Mouse (Mus musculus) midbrain, embryonic 11.5 days (tissue): ENCODE data around the gene Man1c1. TPM values are rescaled to one million over a fixed set of nuclear protein-coding genes. Genes with fewer than 3 reads are reported as not detected.

Source experiments
- ATAC-seq: fragments of 200-750 bp; cut with Nextera tagmentation; 2 replicates; pipeline ENCODE4 v1.8.0; 2017; ENCODE audit warnings: moderate TSS enrichment, moderate library complexity; ENCODE audit not compliant: low FRiP score
- DNase-seq: peaks from one replicate; pipeline ENCODE4 v3.0.0; 2015; ENCODE audit warnings: low spot score; ENCODE audit errors: missing footprints
- H3K27ac ChIP-seq: fragments of 300-500 bp; sonication (generic); 2 replicates; pipeline ENCODE4 v1.5.1; 2014; ENCODE audit warnings: low read depth, low read length
- H3K27me3 ChIP-seq: fragments of 300-500 bp; sonication (generic); 2 replicates; pipeline ENCODE4 v1.6.1; 2014; ENCODE audit warnings: mild to moderate bottlenecking, low read length, moderate library complexity, mixed read lengths; ENCODE audit not compliant: control insufficient read depth, insufficient read depth
- H3K36me3 ChIP-seq: fragments of 300-500 bp; sonication (generic); 2 replicates; pipeline ENCODE4 v1.6.1; 2014; ENCODE audit warnings: mild to moderate bottlenecking, low read length, moderate library complexity, mixed read lengths; ENCODE audit not compliant: control insufficient read depth, insufficient read depth
- H3K4me1 ChIP-seq: fragments of 300-500 bp; sonication (generic); 2 replicates; pipeline ENCODE4 v1.6.1; 2014; ENCODE audit warnings: low read length; ENCODE audit not compliant: control insufficient read depth, insufficient read depth
- H3K4me2 ChIP-seq: fragments of 300-500 bp; sonication (generic); 2 replicates; pipeline ENCODE4 v1.6.1; 2014; ENCODE audit warnings: mild to moderate bottlenecking, moderate library complexity
- H3K4me3 ChIP-seq: fragments of 300-500 bp; sonication (generic); 2 replicates; pipeline ENCODE4 v1.5.1; 2014; ENCODE audit warnings: low read depth, low read length
- H3K9ac ChIP-seq: fragments of 300-500 bp; sonication (generic); 2 replicates; pipeline ENCODE4 v1.6.1; 2014; ENCODE audit warnings: low read length
- H3K9me3 ChIP-seq: fragments of 300-500 bp; sonication (generic); 2 replicates; pipeline ENCODE4 v1.6.1; 2016; ENCODE audit warnings: low read length; ENCODE audit not compliant: control insufficient read depth
- WGBS: fragments of 180-500 bp; shearing (Covaris S2); extraction: QIAGEN DNeasy Blood & Tissue Kit; methylation state at CpG from one replicate; pipeline ENCODE4 v1.1.7; 2014; 5-methylcytosine and 5-hydroxymethylcytosine counted together
- polyA plus RNA-seq: library from polyadenylated mRNA; unstranded; fragments of >200 nt; fragmentation: Nextera tagmentation; extraction: Ambion mirVana; gene quantifications from 2 replicates; pipeline ENCODE4 v1.2.1, GENCODE M21; 2014

Gene Man1c1
- polyA plus RNA-seq, 1 experiment from 2014 or later: 3.2 TPM

GRCm38 (mm10) chr4:134588287-134588686 is 115.8 kb downstream of the Man1c1 start:
- H3K9me3 ChIP-seq: no peaks in the 10 kb centered on the region
- no peaks in the 10 kb centered on the region for H3K27me3 ChIP-seq
- DNase-seq (no peak), ATAC-seq (no peak)
- no peak overlapping the region for H3K4me3 ChIP-seq
- H3K9ac ChIP-seq: no peak overlapping the region
- H3K27ac ChIP-seq: no peak overlapping the region
- WGBS: 88% methylated on average over 9 of the region's 9 CpGs
- no peak overlapping the region for H3K4me2 ChIP-seq
- H3K4me1 ChIP-seq: no peaks in the 10 kb centered on the region
- no peaks in the 10 kb centered on the region for H3K36me3 ChIP-seq

GRCm38 (mm10) chr4:134587636-134588197 is 116.4 kb downstream of the Man1c1 start:
- 75% methylated on average over 11 of the region's 11 CpGs for WGBS
- no peak for ATAC-seq

GRCm38 (mm10) chr4:134586631-134587030 is 117.5 kb downstream of the Man1c1 start:
- Histone ChIP-seq H3K4me3 (no peak overlapping the region), H3K9ac (no peak overlapping the region), H3K36me3 (no peaks in the 10 kb centered on the region), H3K4me2 (no peak overlapping the region), H3K27me3 (no peaks in the 10 kb centered on the region), H3K9me3 (no peaks in the 10 kb centered on the region), H3K27ac (no peak overlapping the region), H3K4me1 (no peaks in the 10 kb centered on the region)
- WGBS: 82% methylated on average over 1 of the region's 1 CpGs
- DNase-seq (no peak), ATAC-seq (no peak)

More at GRCm38 (mm10) chr4:134587636-134588197, 116.4 kb downstream of the Man1c1 start:
- no peak for DNase-seq
- H3K27ac ChIP-seq: no peak overlapping the region
- no peaks in the 10 kb centered on the region for H3K9me3 ChIP-seq
- H3K4me1 ChIP-seq: no peaks in the 10 kb centered on the region
- H3K27me3 ChIP-seq: no peaks in the 10 kb centered on the region
- no peak overlapping the region for H3K4me3 ChIP-seq
- no peaks in the 10 kb centered on the region for H3K36me3 ChIP-seq
- no peak overlapping the region for H3K4me2 ChIP-seq
- no peak overlapping the region for H3K9ac ChIP-seq

- H3K4me3 ChIP-seq: no peak overlapping the region
- no peak overlapping the region for H3K27ac ChIP-seq
- 94% methylated on average over 7 of the region's 7 CpGs for WGBS
- H3K9me3 ChIP-seq: no peaks in the 10 kb centered on the region
- H3K4me1 ChIP-seq: peaks cover 2% of the 10 kb centered on the region; the same call in 1 of the 2 replicates
- no peaks in the 10 kb centered on the region for H3K27me3 ChIP-seq
- no peak overlapping the region for H3K4me2 ChIP-seq
- H3K36me3 ChIP-seq: no peaks in the 10 kb centered on the region
- no peak for ATAC-seq
- no peak overlapping the region for H3K9ac ChIP-seq
- DNase-seq: no peak
Measured at GRCm38 (mm10) chr4:134586126-134586525, 118.0 kb downstream of the Man1c1 start.

GRCm38 (mm10) chr4:134583513-134583912 is 120.6 kb downstream of the Man1c1 start:
- WGBS: 77% methylated on average over 3 of the region's 3 CpGs
- no peaks in the 10 kb centered on the region for H3K9me3 ChIP-seq
- H3K27ac ChIP-seq: no peak overlapping the region
- no peak overlapping the region for H3K9ac ChIP-seq
- H3K4me3 ChIP-seq: no peak overlapping the region
- ATAC-seq: no peak
- no peak for DNase-seq
- H3K27me3 ChIP-seq: no peaks in the 10 kb centered on the region
- no peak overlapping the region for H3K4me2 ChIP-seq
- H3K36me3 ChIP-seq: no peaks in the 10 kb centered on the region
- H3K4me1 ChIP-seq: peaks cover 10% of the 10 kb centered on the region

GRCm38 (mm10) chr4:134581365-134581764 is 122.7 kb downstream of the Man1c1 start:
- H3K4me3 ChIP-seq: no peak overlapping the region
- H3K4me1 ChIP-seq: peaks cover 10% of the 10 kb centered on the region
- no peaks in the 10 kb centered on the region for H3K36me3 ChIP-seq
- no peak overlapping the region for H3K27ac ChIP-seq
- no peaks in the 10 kb centered on the region for H3K9me3 ChIP-seq
- no peak overlapping the region for H3K4me2 ChIP-seq
- no peak for ATAC-seq
- WGBS: 66% methylated on average over 8 of the region's 8 CpGs
- no peaks in the 10 kb centered on the region for H3K27me3 ChIP-seq
- no peak overlapping the region for H3K9ac ChIP-seq
- no peak for DNase-seq

GRCm38 (mm10) chr4:134580351-134581148 is 123.5 kb downstream of the Man1c1 start:
- Histone ChIP-seq H3K27ac (no peak overlapping the region), H3K27me3 (no peaks in the 10 kb centered on the region), H3K9me3 (no peaks in the 10 kb centered on the region), H3K36me3 (no peaks in the 10 kb centered on the region), H3K9ac (no peak overlapping the region), H3K4me3 (no peak overlapping the region), H3K4me1 (peaks cover 11% of the 10 kb centered on the region), H3K4me2 (no peak overlapping the region)
- no peak for ATAC-seq
- no peak for DNase-seq
- WGBS: 75% methylated on average over 15 of the region's 15 CpGs

GRCm38 (mm10) chr4:134579620-134580019 is 124.5 kb downstream of the Man1c1 start:
- no peaks in the 10 kb centered on the region for H3K36me3 ChIP-seq
- H3K4me1 ChIP-seq: peaks cover 11% of the 10 kb centered on the region
- H3K27ac ChIP-seq: no peak overlapping the region
- H3K9ac ChIP-seq: peak overlapping the region; percentile 5; the same call in 1 of the 2 replicates
- H3K4me3 ChIP-seq: no peak overlapping the region
- no peak for ATAC-seq
- H3K4me2 ChIP-seq: no peak overlapping the region
- DNase-seq: no peak
- 27% methylated on average over 5 of the region's 5 CpGs for whole genome bisulfite sequencing
- H3K9me3 ChIP-seq: no peaks in the 10 kb centered on the region
- no peaks in the 10 kb centered on the region for H3K27me3 ChIP-seq

- Histone ChIP-seq H3K27ac (no peak overlapping the region), H3K9ac (peak overlapping the region; percentile 5; the same call in 1 of the 2 replicates), H3K4me3 (no peak overlapping the region), H3K9me3 (no peaks in the 10 kb centered on the region), H3K4me1 (peaks cover 11% of the 10 kb centered on the region), H3K27me3 (no peaks in the 10 kb centered on the region), H3K4me2 (no peak overlapping the region), H3K36me3 (no peaks in the 10 kb centered on the region)
- 24% methylated on average over 11 of the region's 11 CpGs for WGBS
- ATAC-seq (no peak), DNase-seq (no peak)
Measured at GRCm38 (mm10) chr4:134579212-134579611, 124.9 kb downstream of the Man1c1 start.
